Mouse (Mus musculus): ENCODE data around the gene Mical2.

DNA sequence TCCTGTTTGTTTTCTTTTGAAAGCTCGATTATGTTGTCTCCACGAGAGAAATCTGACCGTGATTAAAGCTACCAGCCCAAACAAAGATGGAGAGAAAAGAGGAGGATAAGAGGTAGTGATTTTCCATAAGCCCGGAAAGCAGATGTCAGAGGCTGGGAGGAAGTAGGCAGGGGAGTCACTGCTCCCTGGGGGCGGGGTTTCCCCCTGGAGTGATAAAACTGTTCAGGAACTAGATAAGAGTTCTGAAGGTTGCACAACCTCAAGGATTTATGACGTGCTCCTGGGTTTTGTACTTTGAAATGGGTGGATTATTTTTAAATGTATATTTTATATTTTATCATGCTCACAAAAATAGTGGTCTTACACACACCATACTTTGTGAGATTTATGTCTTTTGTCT is 8.4 kb upstream of the Mical2 start:
- no peak for TF ChIP-seq CTCF (IDR thresholded peaks at IDR 0.05; ENCODE audit: borderline replicate concordance, insufficient read depth, low read length)
- no peak for TF ChIP-seq POLR2A (IDR thresholded peaks at IDR 0.05; ENCODE audit: low read depth, low read length)
